Mouse (Mus musculus) small intestine, adult 2 months (tissue): Measurements from ENCODE around the gene Myl10. TPM values are rescaled to one million over a fixed set of nuclear protein-coding genes. Genes with fewer than 3 reads are reported as not detected.
"Not testable (repeated sequence)": the region's sequence is repeated elsewhere in the genome, so short reads cannot be mapped to it uniquely, and the experiment has no call there.

Source experiments
- H3K27ac ChIP-seq: fragments of 200-500 bp; 2 replicates; pipeline ENCODE4 v1.5.1; 2012; ENCODE audit warnings: low read depth, low read length, control low read depth, inconsistent platforms; ENCODE audit not compliant: insufficient read depth
- H3K27me3 ChIP-seq: fragments of 200-500 bp; 2 replicates; pipeline ENCODE4 v1.6.1; 2012; ENCODE audit warnings: mild to moderate bottlenecking, moderate library complexity, low read length, inconsistent platforms; ENCODE audit not compliant: control insufficient read depth, insufficient read depth
- H3K36me3 ChIP-seq: fragments of 200-500 bp; 2 replicates; pipeline ENCODE4 v1.6.1; 2012; ENCODE audit warnings: mild to moderate bottlenecking, low read length, control low read depth, inconsistent platforms; ENCODE audit not compliant: control insufficient read depth, insufficient read depth
- H3K4me1 ChIP-seq: fragments of 200-500 bp; 2 replicates; pipeline ENCODE4 v1.6.1; 2012; ENCODE audit warnings: low read length, inconsistent platforms, mixed read lengths; ENCODE audit not compliant: control insufficient read depth, insufficient read depth, insufficient read length
- H3K4me3 ChIP-seq: fragments of 200-500 bp; 2 replicates; pipeline ENCODE4 v1.5.1; 2012; ENCODE audit warnings: low read depth, mild to moderate bottlenecking, control low read depth, inconsistent platforms, low read length, moderate library complexity
- CTCF ChIP-seq: fragments of 200-500 bp; IDR thresholded peaks from 2 replicates; pipeline ENCODE4 v1.5.1; 2012; ENCODE audit warnings: low read depth, mild to moderate bottlenecking, control low read depth, inconsistent platforms, low read length, moderate library complexity, mixed read lengths; ENCODE audit not compliant: insufficient replicate concordance, insufficient read length; ENCODE audit errors: extremely low read depth
- POLR2A ChIP-seq: fragments of 200-500 bp; IDR thresholded peaks from 2 replicates; pipeline ENCODE4 v1.6.1; 2012; ENCODE audit warnings: low read depth, mild to moderate bottlenecking, control low read depth, inconsistent platforms, low read length, moderate library complexity
- WGBS: fragments of 180-500 bp; shearing (Covaris S2); methylation state at CpG from one replicate; pipeline ENCODE4 v1.1.7; 2018; 5-methylcytosine and 5-hydroxymethylcytosine counted together
- polyA plus RNA-seq: library from polyadenylated mRNA; depleted of rRNA; stranded (reverse); fragments of >200 nt; gene quantifications from 2 replicates; pipeline ENCODE4 v1.2.3, GENCODE M21; 2012

Gene Myl10
- polyA plus RNA-seq, 1 experiment = not detected

DNA sequence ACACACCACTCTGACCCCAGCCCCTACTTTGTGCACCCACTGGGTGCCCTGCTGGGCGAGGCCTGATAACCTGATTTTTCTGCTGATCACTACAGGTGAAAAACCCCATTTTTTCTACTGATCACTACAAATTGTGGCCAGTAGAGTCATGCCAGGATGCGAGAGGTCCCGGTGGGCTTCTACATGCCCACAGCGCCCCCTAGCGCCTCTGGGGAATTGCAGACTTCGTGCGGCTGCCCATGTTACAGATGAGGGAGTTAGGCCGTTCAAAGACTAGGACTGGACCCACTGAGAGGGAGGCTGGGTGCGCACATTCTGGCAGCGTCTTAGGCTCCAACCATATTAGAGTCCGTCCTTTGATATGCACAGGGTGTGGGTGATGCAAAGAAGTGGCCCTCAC, 21.9 kb downstream of the Myl10 start:
- peak; percentile 56; the same call in 1 of the 2 replicates for TF ChIP-seq CTCF
- no peak for TF ChIP-seq POLR2A
- peaks cover 7% of the 10 kb centered on the region; the same call in 1 of the 2 replicates for H3K4me1 ChIP-seq
- no peak overlapping the region for H3K27ac ChIP-seq
- H3K27me3 ChIP-seq = no peaks in the 10 kb centered on the region
- H3K4me3 ChIP-seq = peak overlapping the region; percentile 30
- H3K36me3 ChIP-seq = no peaks in the 10 kb centered on the region
- WGBS = 36% methylated on average over 11 of the region's 11 CpGs

DNA sequence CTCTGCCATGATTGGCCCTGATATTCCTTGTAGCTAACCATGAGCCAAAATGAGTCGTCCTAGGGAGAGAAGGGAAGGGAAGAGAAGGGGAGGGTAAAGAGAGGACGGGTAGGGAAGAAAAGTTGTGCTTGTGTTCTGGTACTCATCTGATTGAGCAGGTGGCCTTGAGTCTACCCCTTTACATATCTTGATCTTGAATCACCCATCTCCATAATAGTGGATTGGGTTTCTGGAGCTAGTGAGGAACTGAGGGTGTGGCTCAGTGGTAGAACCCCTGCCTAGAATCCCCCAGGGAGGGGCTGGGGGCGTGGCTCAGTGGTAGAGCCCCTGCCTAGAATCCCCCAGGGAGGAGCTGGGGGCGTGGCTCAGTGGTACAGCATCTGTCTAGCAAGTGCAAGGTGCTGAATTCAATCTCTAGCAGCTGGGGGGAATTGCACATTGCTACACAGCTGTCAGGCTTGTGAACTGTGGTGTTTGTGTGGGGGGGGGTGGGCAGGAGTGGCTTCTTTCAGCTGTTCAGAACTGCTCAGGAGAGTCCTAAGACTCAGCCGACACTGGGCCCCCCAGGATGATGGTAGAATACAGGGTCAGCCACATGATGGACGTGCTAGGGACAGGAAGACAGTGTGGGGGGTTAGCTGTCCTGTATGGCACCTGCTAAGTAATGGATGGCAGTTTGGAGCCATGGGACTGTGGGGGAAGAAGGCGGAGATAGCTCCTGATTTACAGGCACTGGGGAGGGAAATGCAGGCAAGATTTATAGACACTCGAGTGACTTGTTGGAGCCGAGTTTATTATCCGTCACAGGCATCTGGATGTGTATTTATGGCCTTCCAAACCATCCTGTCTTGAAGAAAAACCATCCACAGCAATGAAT, 24.0 kb downstream of the Myl10 start:
- 36% methylated on average over 10 of the region's 10 CpGs for WGBS
- Histone ChIP-seq H3K4me3 (no peak overlapping the region), H3K4me1 (peaks cover 7% of the 10 kb centered on the region; the same call in 1 of the 2 replicates), H3K27ac (no peak overlapping the region), H3K36me3 (no peaks in the 10 kb centered on the region), H3K27me3 (no peaks in the 10 kb centered on the region)
- no peak for TF ChIP-seq POLR2A
- no peak for TF ChIP-seq CTCF

DNA sequence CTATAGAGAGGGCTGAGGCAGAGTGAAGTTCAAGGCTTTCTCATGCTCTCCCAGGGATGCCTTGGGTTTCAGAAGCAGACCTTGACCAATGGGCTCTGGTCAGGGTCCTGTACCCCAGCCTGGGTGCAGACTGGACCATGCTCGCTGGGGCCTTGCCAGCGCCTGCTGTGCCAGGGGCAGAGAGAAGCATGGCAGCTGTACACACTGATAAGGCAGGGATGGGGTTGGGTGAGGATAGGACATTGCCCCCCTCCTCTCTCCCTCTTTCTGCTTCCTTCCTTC, 24.6 kb downstream of the Myl10 start:
- H3K4me3 ChIP-seq = no peak overlapping the region
- peaks cover 7% of the 10 kb centered on the region; the same call in 1 of the 2 replicates for H3K4me1 ChIP-seq
- no peak overlapping the region for H3K27ac ChIP-seq
- no peaks in the 10 kb centered on the region for H3K27me3 ChIP-seq
- 17% methylated on average over 2 of the region's 2 CpGs for WGBS
- TF ChIP-seq POLR2A (no peak), CTCF (no peak)
- no peaks in the 10 kb centered on the region for H3K36me3 ChIP-seq

DNA sequence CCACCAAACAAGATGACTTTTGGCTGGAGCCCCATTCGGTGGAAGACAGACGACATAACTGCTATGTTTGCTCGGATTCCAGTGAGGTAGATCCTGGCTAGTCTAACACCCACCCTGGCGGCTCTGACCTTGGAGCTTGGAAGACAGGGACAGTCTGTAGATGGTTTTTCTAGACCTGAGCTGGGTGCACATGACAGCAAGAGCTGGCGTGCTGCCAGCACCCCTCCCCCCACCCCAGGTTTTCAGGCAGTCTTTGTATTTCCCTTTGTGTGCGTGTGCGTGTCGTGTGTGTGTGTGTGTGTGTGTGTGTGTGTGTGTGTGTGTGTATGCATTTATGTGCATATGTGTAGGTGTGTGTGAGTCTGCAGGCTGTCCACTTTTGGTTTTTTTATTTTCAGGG, 25.7 kb downstream of the Myl10 start:
- H3K4me3 ChIP-seq = no peak overlapping the region
- peaks cover 7% of the 10 kb centered on the region; the same call in 1 of the 2 replicates for H3K4me1 ChIP-seq
- no peaks in the 10 kb centered on the region for H3K27me3 ChIP-seq
- no peaks in the 10 kb centered on the region for H3K36me3 ChIP-seq
- 68% methylated on average over 8 of the region's 8 CpGs for WGBS
- no peak overlapping the region for H3K27ac ChIP-seq
- no peak for TF ChIP-seq POLR2A
- TF ChIP-seq CTCF = no peak

DNA sequence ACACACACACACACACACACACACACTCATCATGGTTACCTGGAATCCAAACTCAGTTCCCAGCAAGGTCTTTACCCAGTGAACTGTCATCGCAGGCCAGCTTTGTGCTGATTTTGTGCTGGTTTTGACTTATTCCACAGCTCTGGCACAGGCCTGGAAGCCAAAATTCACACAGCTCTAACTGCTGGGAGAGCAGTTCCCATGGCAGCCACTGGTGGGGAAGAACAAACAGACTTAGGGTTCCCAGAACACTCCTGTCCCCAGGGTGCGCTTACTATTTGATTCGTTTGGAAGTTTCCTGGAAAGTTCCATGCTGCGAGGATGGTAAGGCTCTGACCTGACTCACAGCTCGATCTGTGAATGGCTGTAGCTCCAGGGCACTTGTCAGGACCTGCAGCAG, 28.6 kb downstream of the Myl10 start:
- Histone ChIP-seq H3K27me3 (no peaks in the 10 kb centered on the region), H3K27ac (no peak overlapping the region), H3K4me3 (no peak overlapping the region), H3K4me1 (peaks cover 4% of the 10 kb centered on the region; the same call in 1 of the 2 replicates), H3K36me3 (no peaks in the 10 kb centered on the region)
- WGBS = 74% methylated on average over 5 of the region's 5 CpGs
- TF ChIP-seq CTCF (no peak), POLR2A (no peak)

DNA sequence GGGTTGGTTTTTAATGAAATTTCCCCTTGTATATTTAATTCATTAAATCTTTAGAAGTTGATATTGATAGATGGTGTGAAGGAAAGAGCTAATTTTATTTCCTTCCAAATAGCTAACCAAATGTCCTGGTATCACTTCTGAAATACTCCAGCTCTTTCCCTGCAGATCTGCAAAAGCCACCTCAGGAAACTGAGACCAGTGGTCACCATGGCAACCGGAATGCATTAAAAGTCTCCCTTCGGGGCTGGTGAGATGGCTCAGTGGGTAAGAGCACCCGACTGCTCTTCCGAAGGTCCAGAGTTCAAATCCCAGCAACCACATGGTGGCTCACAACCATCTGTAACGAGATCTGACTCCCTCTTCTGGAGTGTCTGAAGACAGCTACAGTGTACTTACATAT, 33.3 kb downstream of the Myl10 start:
- 80% methylated on average over 5 of the region's 5 CpGs for WGBS
- not testable (repeated sequence) for H3K27ac ChIP-seq, H3K4me3 ChIP-seq, H3K4me1 ChIP-seq, H3K27me3 ChIP-seq, H3K36me3 ChIP-seq

DNA sequence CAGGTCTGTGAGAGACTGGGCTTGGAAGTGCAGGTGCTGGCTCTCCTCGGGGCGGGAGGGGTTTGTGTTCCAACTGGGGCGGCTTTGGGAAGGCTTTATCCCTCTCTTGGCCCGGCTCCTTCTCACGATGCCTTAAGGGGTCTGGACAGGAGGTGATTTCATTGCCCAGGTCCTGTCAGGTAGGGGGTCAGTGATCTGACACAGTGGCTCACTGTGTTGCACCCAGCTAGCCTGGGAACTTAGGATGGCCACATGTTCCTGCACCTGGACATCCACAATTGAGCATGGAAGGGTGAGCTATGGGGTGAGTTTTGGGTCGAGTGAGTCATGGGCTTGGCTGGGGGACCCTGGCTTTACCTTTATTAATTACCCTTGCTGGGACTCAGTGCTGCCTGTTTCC, 46.0 kb downstream of the Myl10 start:
- Histone ChIP-seq H3K27me3 (no peaks in the 10 kb centered on the region), H3K27ac (no peak overlapping the region), H3K4me3 (no peak overlapping the region), H3K4me1 (no peaks in the 10 kb centered on the region), H3K36me3 (no peaks in the 10 kb centered on the region)
- no peak for TF ChIP-seq CTCF
- no peak for TF ChIP-seq POLR2A
- 50% methylated on average over 6 of the region's 6 CpGs for WGBS
